Mouse (Mus musculus): ENCODE data around the gene Hist1h2ba. TPM values are rescaled to one million over a fixed set of nuclear protein-coding genes. Genes with fewer than 3 reads are reported as not detected.

Hist1h2ba gene
- polyA plus RNA-seq, 1 experiment from 2014 or later: not detected

DNA sequence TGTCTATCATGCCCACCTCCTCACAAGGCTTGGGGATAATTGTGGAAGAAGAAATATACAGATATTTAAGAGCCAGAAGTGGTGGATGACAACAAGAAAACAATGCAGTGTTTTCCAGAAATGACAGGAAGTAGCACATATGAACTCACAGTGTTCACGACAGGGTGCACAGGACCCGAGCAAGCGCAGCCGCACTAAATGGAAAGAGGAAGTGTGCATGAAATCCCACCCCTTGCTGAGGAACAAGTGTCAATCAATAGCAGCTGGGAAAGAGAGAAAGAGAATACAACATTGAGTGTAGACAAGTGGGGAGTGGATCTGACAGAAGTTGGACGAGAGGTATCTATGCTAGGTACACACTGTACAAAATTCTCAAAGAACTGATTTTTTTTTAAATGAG is 22.6 kb downstream of the Hist1h2ba start:
- Histone ChIP-seq H3K27me3 (ENCODE audit: insufficient read depth, low read length) (no peaks in the 10 kb centered on the region), H3K4me2 (replicated peaks; ENCODE audit: low read depth, low read length) (no peak overlapping the region), H3K4me1 (ENCODE audit: insufficient read depth, low read length) (peaks cover 26% of the 10 kb centered on the region), H3K9me3 (ENCODE audit: low read length) (no peaks in the 10 kb centered on the region), H3K4me3 (ENCODE audit: low read length) (no peak overlapping the region), H3K36me3 (ENCODE audit: insufficient read depth, low read length) (no peaks in the 10 kb centered on the region), H3K9ac (replicated peaks; ENCODE audit: low read length) (no peak overlapping the region), H3K27ac (ENCODE audit: low read length) (no peak overlapping the region)
- 82% methylated on average over 5 of the region's 5 CpGs for WGBS
- no peak for ATAC-seq (ENCODE audit: low FRiP score, low TSS enrichment)

DNA sequence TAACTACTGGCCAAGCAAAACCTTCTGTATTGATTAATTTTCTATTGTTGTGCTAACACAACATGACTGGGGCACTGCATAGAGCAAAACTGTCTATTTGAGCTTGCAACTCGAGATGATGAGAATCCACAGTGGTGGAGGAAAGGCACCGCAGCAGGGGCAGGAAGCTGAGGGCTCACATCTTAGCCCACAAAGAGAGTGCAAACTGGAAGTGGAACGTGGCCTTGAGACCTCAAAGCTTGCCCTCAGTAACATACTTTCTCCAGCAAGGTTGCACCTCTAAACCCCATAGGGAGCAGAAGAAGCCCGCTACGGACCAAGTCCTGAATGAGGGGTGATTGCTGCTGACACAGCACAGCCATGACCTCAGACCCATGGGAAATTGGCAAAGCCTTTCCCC is 23.8 kb downstream of the Hist1h2ba start:
- H3K4me3 ChIP-seq (ENCODE audit: low read length): no peak overlapping the region

DNA sequence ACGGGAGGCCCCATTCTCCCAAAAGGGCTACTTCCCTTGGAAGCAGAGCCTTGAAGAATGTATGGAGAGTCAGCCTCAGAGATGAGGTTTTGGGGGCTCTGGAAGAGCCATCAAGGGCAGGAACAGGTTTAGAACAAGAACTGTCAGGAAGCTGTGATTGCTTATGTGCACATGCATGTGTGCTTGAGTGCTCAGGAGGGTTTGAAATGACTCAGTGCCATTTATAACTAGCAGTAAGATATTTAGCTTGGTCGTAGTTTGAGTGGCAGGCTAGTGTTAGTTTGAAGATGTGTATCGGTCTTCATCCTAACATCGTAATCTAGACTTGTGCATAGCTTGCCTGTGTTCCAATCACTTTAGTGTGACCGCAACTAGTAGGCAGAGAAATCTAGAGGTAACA is 27.1 kb downstream of the Hist1h2ba start:
- WGBS: 94% methylated on average over 5 of the region's 5 CpGs

More for the DNA sequence above, 23.8 kb downstream of the Hist1h2ba start:
- 79% methylated on average over 5 of the region's 5 CpGs for WGBS
- Histone ChIP-seq H3K27me3 (ENCODE audit: insufficient read depth, low read length) (no peaks in the 10 kb centered on the region), H3K9me3 (ENCODE audit: low read length) (no peaks in the 10 kb centered on the region), H3K9ac (replicated peaks; ENCODE audit: low read length) (no peak overlapping the region), H3K4me2 (replicated peaks; ENCODE audit: low read depth, low read length) (no peak overlapping the region), H3K4me1 (ENCODE audit: insufficient read depth, low read length) (peaks cover 18% of the 10 kb centered on the region), H3K36me3 (ENCODE audit: insufficient read depth, low read length) (no peaks in the 10 kb centered on the region), H3K27ac (ENCODE audit: low read length) (no peak overlapping the region)
- ATAC-seq (ENCODE audit: low FRiP score, low TSS enrichment): no peak

DNA sequence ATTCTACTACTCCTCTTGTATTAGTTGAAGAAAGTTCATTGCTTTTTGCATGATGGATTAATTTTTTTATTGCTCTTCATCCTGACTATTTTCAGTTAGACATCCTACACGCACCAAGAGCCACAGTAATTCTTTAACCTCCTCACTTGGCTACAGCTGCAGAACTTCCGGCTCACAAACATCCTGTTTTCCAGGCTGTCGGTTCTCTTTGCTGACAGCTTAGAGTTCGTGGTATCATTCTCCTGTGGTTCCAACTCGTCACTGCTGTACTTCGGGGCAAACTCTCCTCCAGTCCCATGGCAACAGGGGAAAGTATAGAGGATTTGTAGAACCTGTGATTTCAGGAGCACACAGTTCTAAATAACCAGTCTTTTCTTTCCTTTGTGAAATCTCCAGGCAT is 35.7 kb downstream of the Hist1h2ba start:
- Histone ChIP-seq H3K4me1 (ENCODE audit: insufficient read depth, low read length) (peaks cover 9% of the 10 kb centered on the region; the same call in 1 of the 2 replicates), H3K27me3 (ENCODE audit: insufficient read depth, low read length) (no peaks in the 10 kb centered on the region), H3K4me2 (replicated peaks; ENCODE audit: low read depth, low read length) (0 out of 2 replicates have a peak overlapping the region, but pooled peaks have one; percentile 26), H3K36me3 (ENCODE audit: insufficient read depth, low read length) (no peaks in the 10 kb centered on the region), H3K9me3 (ENCODE audit: low read length) (no peaks in the 10 kb centered on the region), H3K4me3 (ENCODE audit: low read length) (no peak overlapping the region), H3K27ac (ENCODE audit: low read length) (no peak overlapping the region), H3K9ac (replicated peaks; ENCODE audit: low read length) (no peak overlapping the region)
- WGBS: 7% methylated on average over 6 of the region's 6 CpGs
- peak; percentile 57; the same call in 1 of the 2 replicates for ATAC-seq (ENCODE audit: low FRiP score, low TSS enrichment)

More for the DNA sequence above, 27.1 kb downstream of the Hist1h2ba start:
- no peaks in the 10 kb centered on the region for H3K9me3 ChIP-seq (ENCODE audit: low read length)
- no peaks in the 10 kb centered on the region for H3K36me3 ChIP-seq (ENCODE audit: insufficient read depth, low read length)
- H3K4me1 ChIP-seq (ENCODE audit: insufficient read depth, low read length): no peaks in the 10 kb centered on the region
- no peak for ATAC-seq (ENCODE audit: low FRiP score, low TSS enrichment)
- H3K4me2 ChIP-seq (replicated peaks; ENCODE audit: low read depth, low read length): no peak overlapping the region
- no peak overlapping the region for H3K27ac ChIP-seq (ENCODE audit: low read length)
- H3K4me3 ChIP-seq (ENCODE audit: low read length): no peak overlapping the region
- H3K27me3 ChIP-seq (ENCODE audit: insufficient read depth, low read length): no peaks in the 10 kb centered on the region
- no peak overlapping the region for H3K9ac ChIP-seq (replicated peaks; ENCODE audit: low read length)

DNA sequence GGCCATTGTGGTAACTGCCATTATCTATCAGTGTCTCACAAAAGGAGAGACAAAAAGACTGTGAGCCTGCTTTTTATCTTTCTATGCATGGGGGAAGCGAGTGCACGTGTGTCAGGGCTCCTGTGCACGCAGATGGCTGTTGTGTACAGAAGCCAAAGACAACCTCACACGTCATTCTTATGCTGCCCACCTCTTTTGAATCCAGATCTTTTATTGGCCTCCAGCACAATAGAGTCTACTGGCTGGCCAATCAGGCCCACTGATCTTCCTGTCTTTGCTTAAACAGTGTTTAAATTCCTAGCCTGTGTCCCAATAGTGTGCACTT is 40.7 kb downstream of the Hist1h2ba start:
- Histone ChIP-seq H3K9ac (replicated peaks; ENCODE audit: low read length) (no peak overlapping the region), H3K9me3 (ENCODE audit: low read length) (no peaks in the 10 kb centered on the region), H3K4me1 (ENCODE audit: insufficient read depth, low read length) (peaks cover 5% of the 10 kb centered on the region; the same call in 1 of the 2 replicates), H3K36me3 (ENCODE audit: insufficient read depth, low read length) (no peaks in the 10 kb centered on the region), H3K4me2 (replicated peaks; ENCODE audit: low read depth, low read length) (no peak overlapping the region), H3K4me3 (ENCODE audit: low read length) (no peak overlapping the region), H3K27ac (ENCODE audit: low read length) (no peak overlapping the region), H3K27me3 (ENCODE audit: insufficient read depth, low read length) (no peaks in the 10 kb centered on the region)
- 72% methylated on average over 4 of the region's 4 CpGs for WGBS
- no peak for ATAC-seq (ENCODE audit: low FRiP score, low TSS enrichment)

DNA sequence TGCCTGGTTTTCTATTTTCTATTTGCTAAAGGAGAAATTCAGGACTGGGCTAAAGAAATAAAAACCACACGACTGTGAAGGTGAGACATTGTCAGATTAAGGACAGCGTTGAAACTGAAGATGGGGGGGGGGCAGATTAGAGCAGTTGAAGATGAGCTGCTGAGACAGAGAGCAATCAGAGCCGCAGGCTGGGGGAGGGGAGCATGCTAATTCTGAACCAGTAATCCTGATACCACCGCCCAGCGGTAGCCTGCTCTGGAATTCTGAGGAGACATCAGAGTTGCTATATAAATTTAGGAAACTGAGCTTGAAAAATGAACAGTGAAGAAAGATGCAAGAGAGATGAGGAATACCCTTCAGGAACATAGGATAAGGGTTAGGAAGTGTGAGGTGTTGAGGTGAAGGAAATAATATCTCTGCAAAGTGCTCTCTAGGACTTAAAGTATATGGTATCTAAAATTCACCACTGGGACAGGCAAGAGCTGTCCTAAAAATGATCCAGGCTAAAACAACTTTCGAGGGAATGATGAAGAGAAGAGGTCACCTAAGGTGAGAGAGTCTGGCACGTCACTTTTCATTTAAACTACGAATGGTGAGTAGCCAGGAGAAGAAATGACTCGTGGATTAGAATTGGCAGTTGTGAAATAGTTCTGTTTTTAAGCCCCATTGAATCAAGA is 41.2 kb downstream of the Hist1h2ba start:
- H3K9me3 ChIP-seq (ENCODE audit: low read length): no peaks in the 10 kb centered on the region
- H3K9ac ChIP-seq (replicated peaks; ENCODE audit: low read length): no peak overlapping the region
- no peak for ATAC-seq (ENCODE audit: low FRiP score, low TSS enrichment)
- H3K4me2 ChIP-seq (replicated peaks; ENCODE audit: low read depth, low read length): no peak overlapping the region
- 38% methylated on average over 9 of the region's 9 CpGs for WGBS
- no peaks in the 10 kb centered on the region for H3K36me3 ChIP-seq (ENCODE audit: insufficient read depth, low read length)
- no peaks in the 10 kb centered on the region for H3K4me1 ChIP-seq (ENCODE audit: insufficient read depth, low read length)
- H3K4me3 ChIP-seq (ENCODE audit: low read length): no peak overlapping the region
- no peaks in the 10 kb centered on the region for H3K27me3 ChIP-seq (ENCODE audit: insufficient read depth, low read length)
- H3K27ac ChIP-seq (ENCODE audit: low read length): no peak overlapping the region

DNA sequence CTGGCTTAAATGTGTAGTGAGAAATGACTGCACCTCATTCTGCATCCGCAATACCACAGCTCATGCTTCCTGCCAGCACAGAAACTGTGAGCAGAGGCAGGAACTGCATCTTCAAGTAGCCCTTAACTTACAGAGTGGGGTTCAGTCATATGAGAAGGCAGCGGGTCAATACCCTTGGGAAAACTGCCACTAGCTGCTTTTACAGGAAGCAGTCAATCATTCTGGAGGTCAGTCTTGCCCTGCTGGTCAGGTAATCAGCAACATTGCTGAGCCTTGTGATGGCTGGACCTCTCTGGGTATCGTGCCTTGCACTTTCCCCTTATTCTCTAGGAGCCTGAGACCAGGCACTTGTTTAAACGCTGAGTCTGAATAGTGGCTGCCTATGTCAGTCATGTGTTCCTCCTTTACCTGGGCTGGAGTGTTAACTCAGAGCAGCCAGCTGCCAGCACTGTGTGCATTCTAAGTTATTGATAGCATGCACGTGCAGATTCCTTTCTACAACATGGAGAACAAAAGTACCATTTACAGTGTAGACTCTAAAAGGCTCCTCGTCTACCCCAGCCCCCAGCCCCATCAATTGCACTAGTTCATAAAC is 44.8 kb downstream of the Hist1h2ba start:
- Histone ChIP-seq H3K9me3 (ENCODE audit: low read length) (no peaks in the 10 kb centered on the region), H3K4me2 (replicated peaks; ENCODE audit: low read depth, low read length) (no peak overlapping the region), H3K36me3 (ENCODE audit: insufficient read depth, low read length) (no peaks in the 10 kb centered on the region), H3K27me3 (ENCODE audit: insufficient read depth, low read length) (no peaks in the 10 kb centered on the region), H3K4me1 (ENCODE audit: insufficient read depth, low read length) (no peaks in the 10 kb centered on the region), H3K27ac (ENCODE audit: low read length) (no peak overlapping the region), H3K9ac (replicated peaks; ENCODE audit: low read length) (no peak overlapping the region), H3K4me3 (ENCODE audit: low read length) (no peak overlapping the region)
- ATAC-seq (ENCODE audit: low FRiP score, low TSS enrichment): no peak; the same call in 1 of the 2 replicates
- WGBS: 33% methylated on average over 6 of the region's 6 CpGs

DNA sequence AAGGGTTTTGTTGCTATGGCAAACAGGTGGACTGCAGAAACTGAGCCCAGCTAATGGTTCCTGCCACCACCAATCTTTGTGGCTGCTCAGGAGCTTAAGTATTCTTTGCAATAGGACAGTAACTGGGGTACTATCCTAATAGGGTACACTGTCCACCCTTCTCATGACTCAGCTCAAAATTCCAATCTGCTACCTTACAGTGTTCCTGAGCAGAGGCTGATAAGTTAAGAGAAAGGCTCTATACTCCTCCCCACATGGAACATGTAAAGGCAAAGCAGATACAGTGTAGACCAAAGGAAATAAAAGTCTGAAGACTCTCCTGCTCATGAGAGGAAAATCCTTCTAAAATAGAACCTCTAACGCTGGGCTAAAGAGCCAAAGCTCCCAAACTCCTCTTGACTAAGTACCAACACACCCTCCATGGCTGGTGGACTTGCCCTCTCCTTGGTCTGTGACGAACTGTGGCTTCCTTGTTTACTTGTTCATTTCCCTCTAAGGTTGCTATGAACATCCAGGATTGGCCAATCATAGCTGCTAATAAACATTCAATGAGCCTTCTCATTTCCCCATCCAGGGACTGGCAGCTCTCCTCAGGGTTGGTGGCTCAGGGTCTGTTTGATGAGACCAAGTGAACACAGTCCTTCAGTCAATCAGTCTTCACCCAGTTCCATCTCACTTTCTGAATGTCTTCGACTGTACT is 46.8 kb downstream of the Hist1h2ba start:
- H3K9me3 ChIP-seq (ENCODE audit: low read length): no peaks in the 10 kb centered on the region
- no peak overlapping the region for H3K9ac ChIP-seq (replicated peaks; ENCODE audit: low read length)
- no peak overlapping the region for H3K4me3 ChIP-seq (ENCODE audit: low read length)
- no peak overlapping the region for H3K27ac ChIP-seq (ENCODE audit: low read length)
- no peaks in the 10 kb centered on the region for H3K36me3 ChIP-seq (ENCODE audit: insufficient read depth, low read length)
- H3K27me3 ChIP-seq (ENCODE audit: insufficient read depth, low read length): no peaks in the 10 kb centered on the region
- no peak overlapping the region for H3K4me2 ChIP-seq (replicated peaks; ENCODE audit: low read depth, low read length)
- no peaks in the 10 kb centered on the region for H3K4me1 ChIP-seq (ENCODE audit: insufficient read depth, low read length)
- no peak for ATAC-seq (ENCODE audit: low FRiP score, low TSS enrichment)
- WGBS: 82% methylated on average over 3 of the region's 3 CpGs

DNA sequence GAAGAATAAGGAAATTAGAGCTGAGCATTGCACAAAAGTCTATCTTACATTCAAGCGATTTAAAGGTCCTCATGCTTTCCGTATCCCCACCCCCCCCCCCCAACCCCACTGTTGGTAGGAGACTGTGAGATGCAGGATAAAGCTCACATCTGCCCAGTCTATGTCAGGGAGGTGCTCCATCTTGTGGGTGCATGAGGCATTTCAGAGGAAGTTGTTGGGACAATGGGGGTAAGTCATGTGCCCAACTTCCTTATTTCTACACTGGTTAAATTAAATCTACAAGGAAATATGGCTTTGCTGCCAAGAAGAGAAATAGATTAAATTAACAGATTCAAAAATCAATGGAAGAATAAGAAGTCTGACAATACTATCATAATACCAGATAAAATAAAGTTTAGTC is 48.4 kb downstream of the Hist1h2ba start:
- H3K27ac ChIP-seq (ENCODE audit: low read length): no peak overlapping the region
- no peaks in the 10 kb centered on the region for H3K36me3 ChIP-seq (ENCODE audit: insufficient read depth, low read length)
- no peaks in the 10 kb centered on the region for H3K9me3 ChIP-seq (ENCODE audit: low read length)
- no peak overlapping the region for H3K9ac ChIP-seq (replicated peaks; ENCODE audit: low read length)
- H3K4me3 ChIP-seq (ENCODE audit: low read length): no peak overlapping the region
- H3K27me3 ChIP-seq (ENCODE audit: insufficient read depth, low read length): no peaks in the 10 kb centered on the region
- 43% methylated on average over 2 of the region's 2 CpGs for WGBS
- no peaks in the 10 kb centered on the region for H3K4me1 ChIP-seq (ENCODE audit: insufficient read depth, low read length)
- H3K4me2 ChIP-seq (replicated peaks; ENCODE audit: low read depth, low read length): no peak overlapping the region
- ATAC-seq (ENCODE audit: low FRiP score, low TSS enrichment): no peak
